In genomic region chr1:108224047-108224446, GRCm38 (mm10) we compare ENCODE assay signal across 19 mouse cellular contexts.
A peak's percentile ranks its signal among the peaks of the same experiment; 100 is the strongest.
DNase-seq lines count a peak whose midpoint lies in the region; ATAC-seq lines count a peak whose summit lies in the region.
"Had no signal": no experiment of that assay in that cellular context is flagged by ENCODE, and none has a peak within 500 bp of the region (broad histone marks: within the 10 kb centered on the region; RNA-seq: fewer than 3 reads in every experiment).

No protein-coding gene starts in this region.

- no peaks in the 10 kb centered on the region for H3K4me1 ChIP-seq in forebrain, embryonic 16.5 days (replicated peaks; ENCODE audit: control insufficient read depth, insufficient read depth, low read length)
- no peaks in the 10 kb centered on the region for H3K4me1 ChIP-seq in forebrain, embryonic 13.5 days
- no peaks in the 10 kb centered on the region for H3K4me1 ChIP-seq in heart, embryonic 12.5 days (replicated peaks)
- H3K4me1 ChIP-seq: forebrain, embryonic 15.5 days; heart, embryonic 10.5 days; hindbrain, embryonic 12.5 days; liver, embryonic 13.5 days; megakaryocyte, embryonic 14.5 days; midbrain, embryonic 15.5 days had no signal

- WGBS in forebrain, embryonic 16.5 days, result 61% methylated on average over 1 of the region's 1 CpGs
- 79% methylated on average over 1 of the region's 1 CpGs for WGBS in forebrain, embryonic 13.5 days
- 75% methylated on average over 1 of the region's 1 CpGs for WGBS in heart, embryonic 12.5 days

- no peaks in the 10 kb centered on the region for H3K27me3 ChIP-seq in forebrain, embryonic 16.5 days (replicated peaks; ENCODE audit: control insufficient read depth, insufficient read depth, low read length)
- H3K27me3 ChIP-seq in forebrain, embryonic 13.5 days, result no peaks in the 10 kb centered on the region
- H3K27me3 ChIP-seq in heart, embryonic 12.5 days (replicated peaks), result no peaks in the 10 kb centered on the region
- H3K27me3 ChIP-seq: forebrain, embryonic 15.5 days; hindbrain, embryonic 12.5 days; liver, embryonic 13.5 days; megakaryocyte, embryonic 14.5 days; midbrain, embryonic 15.5 days had no signal

- intact Hi-C loops in left cerebral cortex, postnatal 14 days (cut with DNase I), result no loop called here
- intact Hi-C loops in left cerebral cortex, postnatal 36 days (cut with DNase I), result no loop called here

- no peak overlapping the region for H3K4me2 ChIP-seq in forebrain, embryonic 16.5 days (ENCODE audit: low read length)
- H3K4me2 ChIP-seq in forebrain, embryonic 13.5 days, result no peak overlapping the region
- H3K4me2 ChIP-seq in heart, embryonic 12.5 days, result no peak overlapping the region
- H3K4me2 ChIP-seq: forebrain, embryonic 15.5 days; hindbrain, embryonic 12.5 days; liver, embryonic 13.5 days; midbrain, embryonic 15.5 days had no signal

- 0 out of 2 replicates have a peak, but pooled peaks have one; percentile 55 for ATAC-seq in forebrain, embryonic 16.5 days
- no peak for ATAC-seq in forebrain, embryonic 13.5 days
- ATAC-seq in heart, embryonic 12.5 days (ENCODE audit: insufficient number of reproducible peaks, low FRiP score), result no peak
- ATAC-seq: forebrain, embryonic 15.5 days; midbrain, embryonic 15.5 days had no signal

- no peak overlapping the region for H3K4me3 ChIP-seq in forebrain, embryonic 16.5 days (replicated peaks; ENCODE audit: low read length)
- H3K4me3 ChIP-seq in forebrain, embryonic 13.5 days, result no peak overlapping the region
- no peak overlapping the region for H3K4me3 ChIP-seq in heart, embryonic 12.5 days
- H3K4me3 ChIP-seq: forebrain, embryonic 15.5 days; gastrocnemius, adult 2 months; heart, embryonic 10.5 days; hindbrain, embryonic 12.5 days; liver, embryonic 13.5 days; megakaryocyte, embryonic 14.5 days; midbrain, embryonic 15.5 days had no signal

- no peaks in the 10 kb centered on the region for H3K9me3 ChIP-seq in forebrain, embryonic 16.5 days (ENCODE audit: control insufficient read depth, low read length)
- H3K9me3 ChIP-seq in forebrain, embryonic 13.5 days (replicated peaks), result no peaks in the 10 kb centered on the region
- no peaks in the 10 kb centered on the region for H3K9me3 ChIP-seq in heart, embryonic 12.5 days (replicated peaks)
- H3K9me3 ChIP-seq: forebrain, embryonic 15.5 days; heart, embryonic 10.5 days; hindbrain, embryonic 12.5 days; liver, embryonic 13.5 days; megakaryocyte, embryonic 14.5 days; midbrain, embryonic 15.5 days had no signal

- no peaks in the 10 kb centered on the region for H3K36me3 ChIP-seq in forebrain, embryonic 16.5 days (ENCODE audit: control insufficient read depth, insufficient read depth)
- no peaks in the 10 kb centered on the region for H3K36me3 ChIP-seq in forebrain, embryonic 13.5 days (ENCODE audit: poor library complexity, severe bottlenecking)
- no peaks in the 10 kb centered on the region for H3K36me3 ChIP-seq in heart, embryonic 12.5 days
- H3K36me3 ChIP-seq: forebrain, embryonic 15.5 days; heart, embryonic 10.5 days; hindbrain, embryonic 12.5 days; liver, embryonic 13.5 days; midbrain, embryonic 15.5 days had no signal

- H3K9ac ChIP-seq in forebrain, embryonic 16.5 days (replicated peaks; ENCODE audit: low read depth, low read length), result no peak overlapping the region
- H3K9ac ChIP-seq in forebrain, embryonic 13.5 days, result no peak overlapping the region
- H3K9ac ChIP-seq in heart, embryonic 12.5 days, result no peak overlapping the region
- H3K9ac ChIP-seq: forebrain, embryonic 15.5 days; hindbrain, embryonic 12.5 days; liver, embryonic 13.5 days; midbrain, embryonic 15.5 days had no signal

- H3K27ac ChIP-seq in forebrain, embryonic 16.5 days (ENCODE audit: low read length), result no peak overlapping the region
- H3K27ac ChIP-seq in forebrain, embryonic 13.5 days, result no peak overlapping the region
- no peak overlapping the region for H3K27ac ChIP-seq in heart, embryonic 12.5 days (ENCODE audit: poor library complexity, severe bottlenecking)
- H3K27ac ChIP-seq: forebrain, embryonic 15.5 days; gastrocnemius, adult 2 months; heart, embryonic 10.5 days; hindbrain, embryonic 12.5 days; liver, embryonic 13.5 days; midbrain, embryonic 15.5 days; stomach, postnatal 0 days had no signal

- DNase-seq in left cerebral cortex, postnatal 14 days (ENCODE audit: low spot score in 2 of 2), result peak; percentile 3 to 13
- DNase-seq in left cerebral cortex, postnatal 36 days (ENCODE audit: low spot score in 2 of 2), result no peak
- peak; percentile 10 for DNase-seq in right cerebral cortex, adult 18-20 months
- DNase-seq in right cerebral cortex, postnatal 4 days, result no peak
- DNase-seq: adrenal gland, postnatal 36 days; cerebellum, adult 9-10 months; gastrocnemius, adult 2 months; heart, postnatal 14 days; kidney, adult 9 months; liver, embryonic 13.5 days had no signal

Comparison
In these comparisons a context has a peak if more than half of its experiments do, and no peak if none do; other contexts are left out.
1. DNase-seq: peak in left cerebral cortex, postnatal 14 days (2 of 2) and right cerebral cortex, adult 18-20 months (single experiment); none in left cerebral cortex, postnatal 36 days (0 of 2) and right cerebral cortex, postnatal 4 days (single experiment).